ENCODE assay signal across 19 mouse cellular contexts in genomic region chr5:91037756-91038155, GRCm38 (mm10). TPM values are rescaled to one million over a fixed set of nuclear protein-coding genes. Genes with fewer than 3 reads are reported as not detected.
A peak's percentile ranks its signal among the peaks of the same experiment; 100 is the strongest.
DNase-seq lines count a peak whose midpoint lies in the region.
"Had no signal": no experiment of that assay in that cellular context is flagged by ENCODE, and none has a peak within 500 bp of the region (broad histone marks: within the 10 kb centered on the region; RNA-seq: fewer than 3 reads in every experiment).

No protein-coding gene starts in this region.

- peak; percentile 14 for DNase-seq in heart, adult 11 months
- DNase-seq in heart, adult 18-20 months, result no peak
- DNase-seq in NIH3T3 (ENCODE audit: low read depth) (peak; percentile 53), ZHBTc4 (ENCODE audit: low read depth, low spot score) (peak; percentile 61)
- DNase-seq in layer of hippocampus, adult 9-11 months, result no peak
- no peak for DNase-seq in urinary bladder, postnatal 14 days (ENCODE audit: low spot score)
- DNase-seq: adrenal gland, adult 2 months; adrenal gland, postnatal 25 days; cerebellum, adult 11-12 months; cerebellum, adult 2 months; cerebellum, adult 9-10 months; cerebellum, postnatal 10 days; cerebellum, postnatal 36 days; embryo, embryonic 11 days had no signal

RNA-seq across cellular contexts. Expression of gene Epgn, which starts 10.5 kb away (rescaled TPM):
- under 1 TPM; 0.26 to 0.62 TPM for total RNA-seq in heart, adult 18-20 months (2021)
- total RNA-seq: adrenal gland, adult 2 months; adrenal gland, postnatal 10 days; adrenal gland, postnatal 25 days; adrenal gland, postnatal 4 days; common myeloid progenitor, adult 5-6 weeks; ES-E14; MEL had no signal

RNA-seq across cellular contexts. Expression of gene Ereg, which starts 36.7 kb away (rescaled TPM):
- total RNA-seq in heart, adult 18-20 months (2021), result not detected
- total RNA-seq: adrenal gland, adult 2 months; adrenal gland, postnatal 25 days; common myeloid progenitor, adult 5-6 weeks; MEL had no signal

Comparison
In these comparisons a context has a peak if more than half of its experiments do, and no peak if none do; other contexts are left out.
1. DNase-seq: peak in heart, adult 11 months (single experiment), NIH3T3 (single experiment) and ZHBTc4 (single experiment); none in heart, adult 18-20 months (0 of 2), layer of hippocampus, adult 9-11 months (single experiment) and urinary bladder, postnatal 14 days (single experiment).